Mouse (Mus musculus): ENCODE measurements around the gene Smim13.

Gene Smim13

GRCm38 (mm10) chr13:41283256-41283655 lies 33.6 kb downstream of the Smim13 start:
- peak; percentile 61 to 91 for DNase-seq (ENCODE audit: inconsistent age in 2 of 2, low spot score in 1 of 2)

- no peak for DNase-seq (ENCODE audit: inconsistent age in 2 of 2, low spot score in 1 of 2)
Measured at GRCm38 (mm10) chr13:41285448-41285847, 35.8 kb downstream of the Smim13 start.

- DNase-seq (ENCODE audit: inconsistent age in 2 of 2, low spot score in 1 of 2): no peak
Measured at GRCm38 (mm10) chr13:41286285-41286684, 36.6 kb downstream of the Smim13 start.

- no peak for DNase-seq (ENCODE audit: inconsistent age in 2 of 2, low spot score in 1 of 2)
Measured at GRCm38 (mm10) chr13:41291466-41291974, 41.9 kb downstream of the Smim13 start.

- DNase-seq (ENCODE audit: inconsistent age in 2 of 2, low spot score in 1 of 2): peak in 1 of 2 experiments; percentile 49
Measured at GRCm38 (mm10) chr13:41293595-41293994, 44.0 kb downstream of the Smim13 start.

- DNase-seq (ENCODE audit: inconsistent age in 2 of 2, low spot score in 1 of 2): peak in 1 of 2 experiments; percentile 30
Measured at GRCm38 (mm10) chr13:41295886-41296285, 46.2 kb downstream of the Smim13 start.

- no peak for DNase-seq (ENCODE audit: inconsistent age in 2 of 2, low spot score in 1 of 2)
Measured at GRCm38 (mm10) chr13:41296396-41296795, 46.8 kb downstream of the Smim13 start.

GRCm38 (mm10) chr13:41298533-41298932 lies 48.9 kb downstream of the Smim13 start:
- no peak for DNase-seq (ENCODE audit: inconsistent age in 2 of 2, low spot score in 1 of 2)

GRCm38 (mm10) chr13:41298996-41299395 lies 49.4 kb downstream of the Smim13 start:
- no peak for DNase-seq (ENCODE audit: inconsistent age in 2 of 2, low spot score in 1 of 2)

GRCm38 (mm10) chr13:41300037-41300436 lies 50.4 kb downstream of the Smim13 start:
- no peak for DNase-seq (ENCODE audit: inconsistent age in 2 of 2, low spot score in 1 of 2)

GRCm38 (mm10) chr13:41302716-41303115 lies 53.1 kb downstream of the Smim13 start:
- peak; percentile 79 to 94 for DNase-seq (ENCODE audit: inconsistent age in 2 of 2, low spot score in 1 of 2)

GRCm38 (mm10) chr13:41320749-41321148 lies 71.1 kb downstream of the Smim13 start:
- no peak for DNase-seq (ENCODE audit: inconsistent age in 2 of 2, low spot score in 1 of 2)

GRCm38 (mm10) chr13:41321433-41321832 lies 71.8 kb downstream of the Smim13 start:
- DNase-seq (ENCODE audit: inconsistent age in 2 of 2, low spot score in 1 of 2): no peak

- peak in 1 of 2 experiments; percentile 15 for DNase-seq (ENCODE audit: inconsistent age in 2 of 2, low spot score in 1 of 2)
Measured at GRCm38 (mm10) chr13:41324631-41325030, 75.0 kb downstream of the Smim13 start.

GRCm38 (mm10) chr13:41325346-41325745 lies 75.7 kb downstream of the Smim13 start:
- DNase-seq (ENCODE audit: inconsistent age in 2 of 2, low spot score in 1 of 2): no peak

GRCm38 (mm10) chr13:41326134-41326533 lies 76.5 kb downstream of the Smim13 start:
- peak in 1 of 2 experiments; percentile 16 for DNase-seq (ENCODE audit: inconsistent age in 2 of 2, low spot score in 1 of 2)
